Mouse (Mus musculus): ENCODE measurements around the gene Cadps2.

DNA sequence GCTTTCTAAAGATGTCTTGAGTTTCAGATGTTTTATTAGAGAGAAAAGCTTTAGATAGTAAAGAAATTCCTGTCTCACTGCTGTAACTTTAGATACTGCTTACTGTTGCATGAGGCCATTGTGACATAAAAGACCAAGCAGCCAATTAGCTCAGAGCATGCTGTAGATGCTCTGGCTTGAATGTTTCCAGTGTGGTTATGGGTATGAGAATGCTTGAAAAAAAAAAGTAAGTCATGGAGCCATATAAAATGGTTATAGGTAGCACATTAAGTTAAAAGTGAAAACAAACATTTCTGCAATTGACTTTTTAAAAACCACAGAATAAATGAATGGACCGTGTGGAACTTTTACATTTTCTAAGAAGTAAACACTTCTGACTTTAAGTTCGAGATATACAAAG is 189.0 kb downstream of the Cadps2 start, which contains the start of gene Rnf133:
- TF ChIP-seq CTCF (IDR thresholded peaks at IDR 0.05; ENCODE audit: low read depth, low read length) = no peak
- no peak for TF ChIP-seq GATA1 (IDR thresholded peaks at IDR 0.05; ENCODE audit: borderline replicate concordance, low read length)
- TF ChIP-seq TAL1 (conservative IDR thresholded peaks at IDR 0.05; ENCODE audit: low read depth, low read length) = no peak
- TF ChIP-seq POLR2AphosphoS5 (IDR thresholded peaks at IDR 0.05; ENCODE audit: insufficient replicate concordance, low read depth, low read length) = no peak
